Mouse (Mus musculus): Measurements from ENCODE around the gene Uevld. TPM values are rescaled to one million over a fixed set of nuclear protein-coding genes. Genes with fewer than 3 reads are reported as not detected.
"Not testable (repeated sequence)": the region's sequence is repeated elsewhere in the genome, so short reads cannot be mapped to it uniquely, and the experiment has no call there.

The Uevld gene
- total RNA-seq, 2 experiments from 2014 or later: 10.2 to 13.3 TPM

GRCm38 (mm10) chr7:46881941-46882340 lies 76.4 kb downstream of the Uevld start:
- intact Hi-C loops (cut with DNase I); DNase-seq (ENCODE audit: low spot score in 2 of 2): not testable (repeated sequence)

GRCm38 (mm10) chr7:46880992-46881391 lies 77.3 kb downstream of the Uevld start:
- no peak for DNase-seq (ENCODE audit: low spot score in 2 of 2)
- intact Hi-C loops (cut with DNase I): no loop called here

GRCm38 (mm10) chr7:46879851-46880250 lies 78.5 kb downstream of the Uevld start:
- no peak for DNase-seq (ENCODE audit: low spot score in 2 of 2)
- intact Hi-C loops (cut with DNase I): no loop called here

- DNase-seq (ENCODE audit: low spot score in 2 of 2): no peak
- intact Hi-C loops (cut with DNase I): no loop called here
Observed at GRCm38 (mm10) chr7:46877255-46877654, 81.1 kb downstream of the Uevld start.

- DNase-seq (ENCODE audit: low spot score in 2 of 2): peak in 1 of 2 experiments; percentile 77
- intact Hi-C loops (cut with DNase I): no loop called here
Observed at GRCm38 (mm10) chr7:46876841-46877240, 81.5 kb downstream of the Uevld start.

Other genes starting within 250 kb of the Uevld start
- gene Saal1, start 247.8 kb downstream of the Uevld start, total RNA-seq (2021): 1 to 10 TPM; 8.0 TPM
- under 1 TPM in 1 of 2 experiments, not detected in 1; 0.16 TPM for gene Saa3, start 242.8 kb downstream of the Uevld start, total RNA-seq (2021)
- gene Saa4, start 225.9 kb downstream of the Uevld start, total RNA-seq (2021): not detected
- not detected for gene Saa1, start 215.5 kb downstream of the Uevld start, total RNA-seq (2021)
- gene Saa2, start 206.7 kb downstream of the Uevld start, total RNA-seq (2021): not detected
- gene Hps5, start 162.5 kb downstream of the Uevld start, total RNA-seq (2021): 10 to 100 TPM; 13.3 to 16.1 TPM
- 10 to 100 TPM; 37.9 to 41.1 TPM for gene Gtf2h1, start 162.4 kb downstream of the Uevld start, total RNA-seq (2021)
- 100 to 1,000 TPM; 395 to 440 TPM for gene Ldha, start 117.1 kb downstream of the Uevld start, total RNA-seq (2021)
- gene Ldhc, start 97.3 kb downstream of the Uevld start, total RNA-seq (2021): not detected
- 10 to 100 TPM; 75.5 to 81.1 TPM for gene Tsg101, start 38.6 kb downstream of the Uevld start, total RNA-seq (2021)
- gene Gm9999, start 25.1 kb upstream of the Uevld start, total RNA-seq (2021): not detected
- 10 to 100 TPM; 13.8 to 13.9 TPM for gene Spty2d1, start 49.9 kb upstream of the Uevld start, total RNA-seq (2021)
- gene Tmem86a, start 92.1 kb upstream of the Uevld start, total RNA-seq (2021): 10 to 100 TPM; 16.4 to 19.4 TPM
- 100 to 1,000 TPM; 150 to 173 TPM for gene Ptpn5, start 175.2 kb upstream of the Uevld start, total RNA-seq (2021)
- not detected for gene Mrgpra6, start 246.4 kb upstream of the Uevld start, total RNA-seq (2021)

Data from left cerebral cortex, postnatal 25 days (tissue).